Mouse (Mus musculus) limb, embryonic 14.5 days (tissue): Measurements from ENCODE around the gene Ccdc22. TPM values are rescaled to one million over a fixed set of nuclear protein-coding genes. Genes with fewer than 3 reads are reported as not detected.

Experiments
- ATAC-seq: fragments of 200-750 bp; cut with Nextera tagmentation; 2 replicates; pipeline ENCODE4 v1.8.0; 2017; ENCODE audit warnings: low read depth, moderate number of reproducible peaks, moderate TSS enrichment; ENCODE audit not compliant: low FRiP score
- DNase-seq: peaks from one replicate; pipeline ENCODE4 v3.0.0-alpha.2; 2015; ENCODE audit warnings: low spot score
- H3K27ac ChIP-seq: fragments of 300-500 bp; sonication (generic); replicated peaks from 2 replicates; pipeline ENCODE4 v1.5.1; 2014; ENCODE audit warnings: low read depth, mild to moderate bottlenecking, low read length, moderate library complexity, mixed read lengths
- H3K27me3 ChIP-seq: fragments of 300-500 bp; sonication (generic); 2 replicates; pipeline ENCODE4 v1.6.1; 2014; ENCODE audit warnings: low read length, mixed read lengths; ENCODE audit not compliant: control insufficient read depth, insufficient read depth
- H3K36me3 ChIP-seq: fragments of 300-500 bp; sonication (generic); 2 replicates; pipeline ENCODE4 v1.6.1; 2014; ENCODE audit warnings: mild to moderate bottlenecking, low read length, moderate library complexity, mixed read lengths; ENCODE audit not compliant: control insufficient read depth, insufficient read depth
- H3K4me1 ChIP-seq: fragments of 300-500 bp; sonication (generic); 2 replicates; pipeline ENCODE4 v1.6.1; 2014; ENCODE audit warnings: antibody characterized with exemption, low read length, mixed read lengths; ENCODE audit not compliant: control insufficient read depth, insufficient read depth
- H3K4me2 ChIP-seq: fragments of 300-500 bp; sonication (generic); replicated peaks from 2 replicates; pipeline ENCODE4 v1.6.1; 2014; ENCODE audit warnings: low read depth, mild to moderate bottlenecking, low read length, moderate library complexity; ENCODE audit not compliant: severe bottlenecking
- H3K4me3 ChIP-seq: fragments of 300-500 bp; sonication (generic); replicated peaks from 2 replicates; pipeline ENCODE4 v1.5.1; 2014; ENCODE audit warnings: low read length
- H3K9ac ChIP-seq: fragments of 300-500 bp; sonication (generic); 2 replicates; pipeline ENCODE4 v1.6.1; 2014; ENCODE audit warnings: mild to moderate bottlenecking, low read depth, low read length, moderate library complexity; ENCODE audit not compliant: severe bottlenecking
- H3K9me3 ChIP-seq: fragments of 300-500 bp; sonication (generic); 2 replicates; pipeline ENCODE4 v1.6.1; 2016; ENCODE audit warnings: low read length; ENCODE audit not compliant: control insufficient read depth
- POLR2A ChIP-seq: fragments of 200-500 bp; IDR thresholded peaks from 2 replicates; pipeline ENCODE4 v1.8.0; 2012; ENCODE audit warnings: inconsistent platforms, mild to moderate bottlenecking, moderate library complexity, borderline replicate concordance; ENCODE audit not compliant: insufficient read depth, insufficient read length; ENCODE audit errors: extremely low read depth
- WGBS: fragments of 180-500 bp; shearing (Covaris S2); extraction: QIAGEN DNeasy Blood & Tissue Kit; methylation state at CpG from one replicate; pipeline ENCODE4 v1.1.7; 2014; 5-methylcytosine and 5-hydroxymethylcytosine counted together
- polyA plus RNA-seq, 2 experiments: library from polyadenylated mRNA; depleted of rRNA in 1 of 2; stranded (reverse) in 1 of 2; unstranded in 1 of 2; fragments of >200 nt; fragmentation: Nextera tagmentation in 1 of 2; extraction: Ambion mirVana in 1 of 2; gene quantifications; 2 replicates each; pipeline versions ENCODE4 v1.2.1 to v1.2.3; 2012 to 2014

The Ccdc22 gene
- polyA plus RNA-seq, 2 experiments = 23.5 to 27.2 TPM

DNA sequence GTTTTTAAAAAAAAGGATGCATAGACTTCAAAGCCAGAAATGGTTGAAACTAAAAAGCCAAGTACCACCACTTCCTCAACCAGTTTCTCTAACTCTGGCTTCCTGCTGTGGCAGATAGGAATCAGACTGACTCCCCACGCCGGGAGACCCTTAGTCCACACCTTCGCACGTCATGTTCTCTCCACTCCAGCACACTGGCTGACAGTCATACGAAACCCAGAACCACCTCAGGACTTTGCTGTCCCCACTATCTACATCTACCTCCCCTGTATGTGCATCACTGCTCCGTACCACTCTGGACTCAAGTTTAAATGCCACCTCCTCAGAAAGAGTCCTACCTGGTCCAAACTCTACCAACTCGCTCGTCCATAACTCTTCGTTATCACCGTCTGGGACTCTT is 32.9 kb downstream of the Ccdc22 start:
- ATAC-seq = no peak
- DNase-seq = no peak
- WGBS = 90% methylated on average over 10 of the region's 10 CpGs
- H3K4me2 ChIP-seq = peak overlapping the region; percentile 55; the same call in 1 of the 2 replicates
- no peaks in the 10 kb centered on the region for H3K9me3 ChIP-seq
- no peak overlapping the region for H3K9ac ChIP-seq
- H3K36me3 ChIP-seq = no peaks in the 10 kb centered on the region
- no peak overlapping the region for H3K4me3 ChIP-seq
- H3K27ac ChIP-seq = no peak overlapping the region
- 0 out of 2 replicates have a peak, but pooled peaks cover 2% of the 10 kb centered on the region for H3K4me1 ChIP-seq
- no peaks in the 10 kb centered on the region for H3K27me3 ChIP-seq
- no peak for TF ChIP-seq POLR2A

- no peak for DNase-seq
- no peak for TF ChIP-seq POLR2A
- Histone ChIP-seq H3K27me3 (no peaks in the 10 kb centered on the region), H3K36me3 (no peaks in the 10 kb centered on the region), H3K4me1 (0 out of 2 replicates have a peak, but pooled peaks cover 2% of the 10 kb centered on the region), H3K27ac (no peak overlapping the region), H3K4me2 (no peak overlapping the region), H3K9me3 (no peaks in the 10 kb centered on the region), H3K9ac (no peak overlapping the region), H3K4me3 (no peak overlapping the region)
- WGBS = 89% methylated on average over 9 of the region's 9 CpGs
- no peak for ATAC-seq
Measured at GRCm38 (mm10) chrX:7571565-7572136, 33.7 kb downstream of the Ccdc22 start.

- DNase-seq (no peak), ATAC-seq (no peak)
- Histone ChIP-seq H3K9ac (no peak overlapping the region), H3K36me3 (no peaks in the 10 kb centered on the region), H3K9me3 (no peaks in the 10 kb centered on the region), H3K4me3 (no peak overlapping the region), H3K4me2 (no peak overlapping the region), H3K27me3 (no peaks in the 10 kb centered on the region), H3K4me1 (0 out of 2 replicates have a peak, but pooled peaks cover 2% of the 10 kb centered on the region), H3K27ac (no peak overlapping the region)
- WGBS = 75% methylated on average over 7 of the region's 7 CpGs
- TF ChIP-seq POLR2A = no peak
Measured at GRCm38 (mm10) chrX:7570481-7571175, 34.7 kb downstream of the Ccdc22 start.

DNA sequence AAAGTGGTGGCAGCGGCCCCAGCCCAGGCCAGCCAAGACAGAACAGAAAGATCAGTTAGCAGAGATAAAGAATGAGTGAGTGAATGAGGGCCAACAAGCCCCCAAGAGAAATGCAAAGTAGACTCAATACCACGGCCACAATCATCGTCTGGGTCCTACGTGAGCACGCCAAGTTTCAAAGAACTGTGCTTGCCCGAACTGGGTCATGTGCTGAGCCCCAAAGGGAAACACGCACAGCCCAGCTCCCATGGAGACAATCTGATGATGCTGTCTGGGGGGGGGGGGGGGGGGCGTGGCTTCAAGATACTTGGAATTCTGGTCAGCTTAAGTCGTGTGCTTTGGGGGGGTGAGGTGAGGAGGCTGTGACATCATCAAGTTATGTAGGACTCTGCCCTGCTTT is 37.8 kb downstream of the Ccdc22 start:
- TF ChIP-seq POLR2A = no peak

DNA sequence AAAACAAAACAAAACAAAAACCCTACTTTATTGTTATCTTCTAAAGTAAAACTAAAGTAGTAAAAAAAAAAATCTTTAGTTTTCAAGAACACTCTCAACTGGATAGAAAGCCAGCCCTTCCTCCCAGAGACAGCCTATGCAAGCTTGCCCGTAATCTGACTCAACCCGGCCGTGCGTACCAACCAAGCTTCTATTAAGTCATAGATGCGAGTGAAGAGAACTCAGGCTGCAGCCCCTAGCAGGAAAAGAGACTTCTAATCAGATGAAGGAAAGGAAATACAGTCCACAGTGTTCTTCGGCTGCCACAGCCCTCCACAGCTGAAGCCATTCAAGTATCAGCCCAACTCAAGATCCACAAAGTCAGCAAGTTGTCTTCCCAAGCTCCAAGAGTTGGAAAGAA is 39.0 kb downstream of the Ccdc22 start:
- no peaks in the 10 kb centered on the region for H3K9me3 ChIP-seq
- H3K4me2 ChIP-seq = no peak overlapping the region
- H3K36me3 ChIP-seq = no peaks in the 10 kb centered on the region
- no peak overlapping the region for H3K27ac ChIP-seq
- H3K27me3 ChIP-seq = no peaks in the 10 kb centered on the region
- 89% methylated on average over 6 of the region's 6 CpGs for WGBS
- TF ChIP-seq POLR2A = no peak
- no peaks in the 10 kb centered on the region for H3K4me1 ChIP-seq
- no peak for ATAC-seq
- H3K4me3 ChIP-seq = no peak overlapping the region
- DNase-seq = no peak
- H3K9ac ChIP-seq = no peak overlapping the region

More for the DNA sequence above, 37.8 kb downstream of the Ccdc22 start:
- no peak overlapping the region for H3K9ac ChIP-seq
- no peak overlapping the region for H3K27ac ChIP-seq
- no peaks in the 10 kb centered on the region for H3K36me3 ChIP-seq
- ATAC-seq = no peak
- no peaks in the 10 kb centered on the region for H3K4me1 ChIP-seq
- H3K4me3 ChIP-seq = no peak overlapping the region
- no peaks in the 10 kb centered on the region for H3K27me3 ChIP-seq
- H3K4me2 ChIP-seq = no peak overlapping the region
- no peak for DNase-seq
- WGBS = 76% methylated on average over 9 of the region's 9 CpGs
- no peaks in the 10 kb centered on the region for H3K9me3 ChIP-seq
